In the genomic region with DNA sequence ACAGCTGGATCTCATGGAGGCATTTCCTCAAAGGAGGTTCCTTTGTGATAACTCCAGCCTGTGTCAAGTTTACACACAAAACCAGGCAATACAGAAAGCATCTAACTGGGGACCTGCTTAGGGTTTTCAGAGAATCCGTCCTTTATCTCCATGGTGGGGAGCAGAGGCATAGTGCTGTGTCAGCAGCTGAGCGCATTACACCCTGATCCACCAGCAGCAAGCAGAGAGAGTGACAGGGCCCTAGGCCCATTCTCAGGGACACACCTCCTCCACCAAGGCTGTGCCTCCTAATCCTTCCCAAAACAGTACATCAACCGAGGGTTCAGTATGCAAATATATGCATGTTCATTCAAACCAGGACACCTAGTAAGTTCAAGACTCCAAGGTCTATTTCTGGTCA, we compare ENCODE assay signal across 24 mouse cellular contexts. TPM values are rescaled to one million over a fixed set of nuclear protein-coding genes. Genes with fewer than 3 reads are reported as not detected.
A peak's percentile ranks its signal among the peaks of the same experiment; 100 is the strongest.
DNase-seq lines count a peak whose midpoint lies in the region; ATAC-seq and TF ChIP-seq lines count a peak whose summit lies in the region.
"Had no signal": no experiment of that assay in that cellular context is flagged by ENCODE, and none has a peak within 500 bp of the region (broad histone marks: within the 10 kb centered on the region; RNA-seq: fewer than 3 reads in every experiment).

No protein-coding gene starts in this region.

- H3K9me3 ChIP-seq in CH12.LX (replicated peaks; ENCODE audit: low read length), result no peaks in the 10 kb centered on the region
- no peaks in the 10 kb centered on the region for H3K9me3 ChIP-seq in embryonic facial prominence, embryonic 10.5 days
- H3K9me3 ChIP-seq: embryonic facial prominence, embryonic 12.5 days; forebrain, embryonic 15.5 days; heart, embryonic 15.5 days; hindbrain, embryonic 13.5 days had no signal

- no peak for TF ChIP-seq CTCF in CH12.LX (conservative IDR thresholded peaks at IDR 0.05 in 1 of 2, IDR thresholded peaks at IDR 0.05 in 1 of 2; ENCODE audit: low read depth in 2 of 2, low read length in 2 of 2)

- no peak overlapping the region for H3K4me3 ChIP-seq in CH12.LX (replicated peaks in 1 of 3; ENCODE audit: low read depth in 2 of 3, low read length in 2 of 3, poor library complexity in 1 of 3)
- no peak overlapping the region for H3K4me3 ChIP-seq in embryonic facial prominence, embryonic 10.5 days
- H3K4me3 ChIP-seq: embryonic facial prominence, embryonic 12.5 days; forebrain, embryonic 15.5 days; heart, embryonic 15.5 days; hindbrain, embryonic 13.5 days had no signal

- no peak overlapping the region for H3K4me2 ChIP-seq in CH12.LX (ENCODE audit: insufficient read depth, low read depth, poor library complexity, severe bottlenecking)
- H3K4me2 ChIP-seq: embryonic facial prominence, embryonic 12.5 days; forebrain, embryonic 15.5 days; heart, embryonic 11.5 days; heart, embryonic 15.5 days; hindbrain, embryonic 13.5 days had no signal

- H3K27ac ChIP-seq in CH12.LX (ENCODE audit: insufficient read depth, low read depth), result no peak overlapping the region
- peak overlapping the region; percentile 48; the same call in 1 of the 2 replicates for H3K27ac ChIP-seq in embryonic facial prominence, embryonic 10.5 days (replicated peaks)
- H3K27ac ChIP-seq: embryonic facial prominence, embryonic 12.5 days; forebrain, embryonic 15.5 days; heart, embryonic 15.5 days; hindbrain, embryonic 13.5 days; hindbrain, postnatal 0 days had no signal

- H3K27me3 ChIP-seq in CH12.LX (replicated peaks), result no peaks in the 10 kb centered on the region
- no peaks in the 10 kb centered on the region for H3K27me3 ChIP-seq in embryonic facial prominence, embryonic 10.5 days (replicated peaks; ENCODE audit: low read depth, poor library complexity, severe bottlenecking)
- H3K27me3 ChIP-seq: embryonic facial prominence, embryonic 12.5 days; forebrain, embryonic 15.5 days; heart, embryonic 15.5 days; hindbrain, embryonic 13.5 days; Patski had no signal

- ATAC-seq in megakaryocyte progenitor cell, adult 5-6 weeks (replicated peaks; ENCODE audit: poor library complexity), result peak; percentile 42; the same call in 1 of the 2 replicates
- ATAC-seq: CD4-positive, CD25-positive, alpha-beta regulatory T cell, adult 4 months; forebrain, embryonic 15.5 days; hindbrain, postnatal 0 days; Patski had no signal

- peaks cover 2 to 16% of the 10 kb centered on the region in 2 experiments; a peak in 2 of 4 replicates for H3K4me1 ChIP-seq in CH12.LX (ENCODE audit: control insufficient read depth in 1 of 2, insufficient read depth in 2 of 2)
- H3K4me1 ChIP-seq in embryonic facial prominence, embryonic 10.5 days, result peaks cover 4% of the 10 kb centered on the region
- H3K4me1 ChIP-seq: heart, embryonic 15.5 days had no signal

- 70% methylated on average over 3 of the region's 3 CpGs for WGBS in embryonic facial prominence, embryonic 10.5 days

- H3K79me2 ChIP-seq in CH12.LX (replicated peaks; ENCODE audit: control insufficient read depth, extremely low read depth, insufficient read depth, poor library complexity, severe bottlenecking), result no peaks in the 10 kb centered on the region

- dilution Hi-C loops in CH12.LX (cut with MboI; ENCODE audit: extremely low pct_ligation_motif_present, extremely low pct_unique_long_range_greater_than_20kb, low sequenced_read_pairs), result no loop called here

- H3K36me3 ChIP-seq in CH12.LX (replicated peaks in 1 of 2; ENCODE audit: control insufficient read depth in 1 of 2, insufficient read depth in 1 of 2, low read length in 1 of 2), result no peaks in the 10 kb centered on the region
- no peaks in the 10 kb centered on the region for H3K36me3 ChIP-seq in embryonic facial prominence, embryonic 10.5 days (replicated peaks)
- H3K36me3 ChIP-seq: embryonic facial prominence, embryonic 12.5 days; forebrain, embryonic 15.5 days; heart, embryonic 15.5 days; hindbrain, embryonic 13.5 days had no signal

- in situ Hi-C loops in CH12.LX (cut with MboI; ENCODE audit: low pct_ligation_motif_present, low pct_unique_long_range_greater_than_20kb, low sequenced_read_pairs), result no loop called here

- no peak for TF ChIP-seq POLR2A in CH12.LX (IDR thresholded peaks at IDR 0.05; ENCODE audit: low read depth, low read length)

- H3K9ac ChIP-seq in CH12.LX (ENCODE audit: insufficient read depth, low read depth), result no peak overlapping the region
- H3K9ac ChIP-seq: embryonic facial prominence, embryonic 12.5 days; forebrain, embryonic 15.5 days; heart, embryonic 15.5 days; hindbrain, embryonic 13.5 days had no signal

- no peak for TF ChIP-seq EP300 in CH12.LX (IDR thresholded peaks at IDR 0.05; ENCODE audit: low read length)

- peak; percentile 39 for DNase-seq in heart, adult 11 months
- no peak for DNase-seq in heart, adult 9 months (ENCODE audit: low spot score in 2 of 2)
- no peak for DNase-seq in CH12.LX (ENCODE audit: extremely low read depth)
- no peak for DNase-seq in embryonic facial prominence, embryonic 10.5 days (ENCODE audit: low spot score)
- no peak for DNase-seq in right cerebral cortex, postnatal 36 days (ENCODE audit: low spot score in 2 of 2)
- no peak for DNase-seq in layer of hippocampus, adult 9-10 months (ENCODE audit: low spot score)
- DNase-seq: adrenal gland, adult 2 months; adrenal gland, postnatal 25 days; B cell, adult 2 months; cerebellum, adult 2 months; cerebellum, postnatal 10 days; gastrocnemius, postnatal 36 days; heart, adult 18-20 months; heart, postnatal 14 days had no signal

- no peak for TF ChIP-seq RAD21 in CH12.LX (IDR thresholded peaks at IDR 0.05; ENCODE audit: low read depth, low read length)

TF ChIP-seq in CH12.LX, 34 proteins besides CTCF, POLR2A, EP300 and RAD21:
- TF ChIP-seq MAFK (IDR thresholded peaks at IDR 0.05; ENCODE audit: insufficient replicate concordance, low read length) (0 out of 2 replicates have a peak, but pooled peaks have one; percentile 12), GABPA (IDR thresholded peaks at IDR 0.05; ENCODE audit: insufficient replicate concordance, low read depth, low read length) (no peak)

RNA-seq across cellular contexts. Expression of a gene that starts 38.5 kb away (rescaled TPM):
- total RNA-seq in CH12.LX (2012; rRNA removed), result 22.9 and 24.6 TPM in 2 replicates
- total RNA-seq in CH12.LX (2014; rRNA removed), result 38.6 and 47.2 TPM in 2 replicates
- 69.5 and 74.3 TPM in 2 replicates for polyA plus RNA-seq in CH12.LX (2012; ENCODE audit: insufficient read length, low read depth)
- 119 and 122 TPM in 2 replicates for polyA plus RNA-seq in embryonic facial prominence, embryonic 10.5 days (2016; fragmentation: Nextera tagmentation; extraction: Ambion mirVana)
- 87.8 and 104 TPM in 2 replicates for total RNA-seq in megakaryocyte progenitor cell, adult 5-6 weeks (2015)
- total RNA-seq in megakaryocyte progenitor cell, adult 5-6 weeks (2017), result 75.0 and 89.2 TPM in 2 replicates

RNA-seq across cellular contexts. Expression of a gene that starts 55.3 kb away (rescaled TPM):
- total RNA-seq in CH12.LX (2012; rRNA removed) (not detected in 2 replicates), CH12.LX (2014; rRNA removed) (not detected in 2 replicates)
- polyA plus RNA-seq in CH12.LX (2012; ENCODE audit: insufficient read length, low read depth), result not detected in 2 replicates
- polyA plus RNA-seq in embryonic facial prominence, embryonic 10.5 days (2016; fragmentation: Nextera tagmentation; extraction: Ambion mirVana), result 0.52 and 0.83 TPM in 2 replicates
- 0.05 TPM in 1 of 2 replicates, not detected in the other for total RNA-seq in megakaryocyte progenitor cell, adult 5-6 weeks (2015)
- total RNA-seq in megakaryocyte progenitor cell, adult 5-6 weeks (2017), result 0.08 TPM in 1 of 2 replicates, not detected in the other
- total RNA-seq: hematopoietic stem cell, adult 5-6 weeks had no signal
